Mouse (Mus musculus) left cerebral cortex, adult 2 months (tissue): ENCODE measurements at regions not wholly inside any gene's neighbourhood (a gene's known extent, or its start where the extent isn't known, plus 50 kb on each side); places are given as distances from the start of the nearest gene placed in this dataset.

ENCODE experiments used
- DNase-seq, 2 experiments: peaks; one replicate each; pipeline ENCODE4 v3.0.0; 2021 to 2022; ENCODE audit warnings: low spot score in 2 of 2, mixed read lengths in 1 of 2; ENCODE audit errors: extremely low spot score in 1 of 2
- H3K27ac ChIP-seq: fragments of 200-600 bp; 2 replicates; pipeline ENCODE4 v1.8.1; 2022
- H3K4me3 ChIP-seq: fragments of 200-600 bp; 2 replicates; pipeline ENCODE4 v1.8.1; 2022
- CTCF ChIP-seq: fragments of 200-600 bp; IDR thresholded peaks from 2 replicates; pipeline ENCODE4 v1.8.1; 2022; ENCODE audit warnings: antibody characterized with exemption, mild to moderate bottlenecking, moderate library complexity
- intact Hi-C: fragments of 180-260 bp; cut with DNase I; formaldehyde crosslinking; loops from one replicate; pipeline ENCODE4 v1.15.1; 2025

GRCm38 (mm10) chr3:106879994-106880393, 53.9 kb upstream of the Olfr266 start:
- DNase-seq, result no peak
- Histone ChIP-seq H3K27ac (no peak overlapping the region), H3K4me3 (no peak overlapping the region)
- TF ChIP-seq CTCF, result peak; percentile 63
- intact Hi-C loops, result loop anchor here (2.0 to 10.0 kb wide), 3 partner anchors 108 to 887 kb away; no protein-coding TSS in a partner anchor

- intact Hi-C loops, result loop anchor here (1.0 to 10.0 kb wide), 4 partner anchors 34 to 372 kb away; partner anchors contain the start of gene Lamtor5
- no peak overlapping the region for H3K4me3 ChIP-seq
- H3K27ac ChIP-seq, result no peak overlapping the region
- peak; percentile 67 for TF ChIP-seq CTCF
- DNase-seq, result peak in 1 of 2 experiments; percentile 18
These were observed 77.1 kb upstream of the Olfr266 start for GRCm38 (mm10) chr3:106903198-106903597.

GRCm38 (mm10) chr3:106906668-106907067, 80.6 kb upstream of the Olfr266 start:
- Histone ChIP-seq H3K4me3 (no peak overlapping the region), H3K27ac (no peak overlapping the region)
- intact Hi-C loops, result loop anchor here (10.0 kb wide), 1 partner anchor 368 kb away; the partner anchor contains the start of gene Lamtor5
- TF ChIP-seq CTCF, result no peak
- DNase-seq, result no peak

GRCm38 (mm10) chr3:106936067-106936466, 99.9 kb upstream of the Kcna3 start:
- DNase-seq, result no peak
- H3K27ac ChIP-seq, result peak overlapping the region; percentile 37; the same call in 1 of the 2 replicates
- H3K4me3 ChIP-seq, result no peak overlapping the region
- TF ChIP-seq CTCF, result no peak
- intact Hi-C loops, result loop anchor here (5.0 kb wide), 1 partner anchor 34 kb away; no protein-coding TSS in a partner anchor

- Histone ChIP-seq H3K27ac (no peak overlapping the region), H3K4me3 (no peak overlapping the region)
- peak in 1 of 2 experiments; percentile 34 for DNase-seq
- peak; percentile 81 for TF ChIP-seq CTCF
- intact Hi-C loops, result loop anchor here (1.0 to 2.0 kb wide), 3 partner anchors 97 to 249 kb away; no protein-coding TSS in a partner anchor
These were observed 95.9 kb upstream of the Kcna3 start for GRCm38 (mm10) chr3:106940095-106940494.

- no peak overlapping the region for H3K4me3 ChIP-seq
- TF ChIP-seq CTCF, result no peak; the same call in 1 of the 2 replicates
- intact Hi-C loops, result no loop called here
- peak in 1 of 2 experiments; percentile 13 for DNase-seq
- 0 out of 2 replicates have a peak overlapping the region, but pooled peaks have one; percentile 28 for H3K27ac ChIP-seq
These were observed 80.2 kb upstream of the Kcna3 start for GRCm38 (mm10) chr3:106955555-106956446.

- intact Hi-C loops, result no loop called here
- DNase-seq, result no peak
- TF ChIP-seq CTCF, result no peak
- Histone ChIP-seq H3K4me3 (no peak overlapping the region), H3K27ac (peak overlapping the region; percentile 63)
These were observed 78.6 kb upstream of the Kcna3 start for GRCm38 (mm10) chr3:106957162-106957895.

GRCm38 (mm10) chr3:106958194-106958593, 77.8 kb upstream of the Kcna3 start:
- intact Hi-C loops, result no loop called here
- no peak overlapping the region for H3K4me3 ChIP-seq
- DNase-seq, result no peak
- H3K27ac ChIP-seq, result no peak overlapping the region; the same call in 1 of the 2 replicates
- no peak for TF ChIP-seq CTCF

- no peak overlapping the region for H3K4me3 ChIP-seq
- no peak for DNase-seq
- intact Hi-C loops, result no loop called here
- no peak for TF ChIP-seq CTCF
- no peak overlapping the region for H3K27ac ChIP-seq
These were observed 75.4 kb upstream of the Kcna3 start for GRCm38 (mm10) chr3:106960596-106960995.

GRCm38 (mm10) chr3:106962466-106962865, 73.5 kb upstream of the Kcna3 start:
- DNase-seq, result no peak
- no peak for TF ChIP-seq CTCF
- Histone ChIP-seq H3K4me3 (no peak overlapping the region), H3K27ac (no peak overlapping the region)
- intact Hi-C loops, result no loop called here

- TF ChIP-seq CTCF, result no peak
These were observed 69.8 kb upstream of the Kcna3 start for GRCm38 (mm10) chr3:106966198-106966597.

GRCm38 (mm10) chr3:106967479-106967878, 68.5 kb upstream of the Kcna3 start:
- DNase-seq, result no peak
- Histone ChIP-seq H3K27ac (no peak overlapping the region), H3K4me3 (no peak overlapping the region)
- intact Hi-C loops, result no loop called here
- no peak for TF ChIP-seq CTCF

More at GRCm38 (mm10) chr3:106966198-106966597, 69.8 kb upstream of the Kcna3 start:
- intact Hi-C loops, result no loop called here
- no peak overlapping the region for H3K4me3 ChIP-seq
- no peak for DNase-seq
- no peak overlapping the region for H3K27ac ChIP-seq
